Mouse (Mus musculus) kidney, postnatal 10 days (tissue): ENCODE data around the gene Tyrp1.
A peak's percentile ranks its signal among the peaks of the same experiment; 100 is the strongest.

Experiments
- DNase-seq: peaks from one replicate; pipeline ENCODE4 v3.0.0; 2021; ENCODE audit warnings: mixed read lengths

Tyrp1 gene

DNA sequence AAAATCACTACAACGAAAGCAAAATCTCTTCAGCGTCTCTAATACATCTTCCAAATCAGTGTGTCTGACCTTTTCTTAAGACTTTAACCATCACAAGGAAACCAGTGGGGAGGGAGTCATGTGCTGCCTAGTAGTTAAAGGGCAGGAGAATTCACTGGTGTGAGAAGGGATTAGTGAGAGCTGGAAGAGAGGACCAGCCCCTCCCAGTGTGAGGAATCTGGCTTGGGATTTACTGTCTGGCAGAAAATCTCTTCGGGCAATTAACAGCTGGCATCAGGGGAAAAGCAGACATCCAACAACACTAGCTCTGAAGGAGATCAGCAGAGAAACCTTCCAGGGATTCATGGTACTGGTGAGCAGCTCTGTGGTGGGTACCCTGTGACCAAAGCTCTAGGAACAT, at the start of gene Tyrp1:
TSS of gene Tyrp1 (plus strand) at position 74 of the 400 bp plus-strand sequence.
- no peak for DNase-seq

DNA sequence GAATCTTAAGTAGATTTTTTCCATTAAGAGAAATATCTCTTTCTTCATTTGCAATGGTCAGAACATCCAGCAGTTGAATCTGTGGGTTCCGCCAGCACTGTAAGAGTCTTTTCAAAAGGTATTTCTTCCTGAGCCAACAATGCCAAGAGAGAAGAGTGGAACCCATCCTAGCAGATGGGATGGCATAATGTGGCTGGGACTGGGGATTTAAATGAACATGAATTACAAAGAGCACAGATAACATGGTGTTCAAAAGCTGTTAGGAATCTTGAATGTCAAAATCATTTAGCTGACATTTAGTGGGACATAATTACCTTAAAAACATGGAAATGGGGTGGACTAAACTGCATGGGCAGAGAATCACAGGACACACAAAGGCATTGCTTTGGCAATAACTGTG, 45.6 kb upstream of the Tyrp1 start:
- DNase-seq, result no peak

DNA sequence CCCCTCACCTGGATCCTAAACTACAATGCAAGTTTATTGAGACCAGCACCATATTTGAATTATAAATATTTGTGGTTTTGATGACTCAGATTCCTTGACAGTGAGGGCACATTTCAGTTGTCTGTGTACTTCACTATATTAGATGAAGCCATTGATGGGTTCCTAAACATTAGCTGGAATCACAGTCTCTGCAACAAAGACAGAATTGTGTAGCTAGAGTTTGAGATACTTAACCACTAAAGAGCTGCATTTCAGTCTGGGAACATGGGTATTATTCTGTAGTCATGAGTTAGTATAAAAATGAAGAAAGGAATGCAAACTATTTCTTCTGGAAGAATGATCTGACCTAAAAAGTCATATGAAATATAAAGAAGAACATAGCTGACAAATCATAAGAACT, 14.4 kb upstream of the Tyrp1 start:
- DNase-seq, result no peak

GRCm38 (mm10) chr4:80821945-80822344, 12.0 kb upstream of the Tyrp1 start:
- no peak for DNase-seq

GRCm38 (mm10) chr4:80828232-80828631, 5.7 kb upstream of the Tyrp1 start:
- no peak for DNase-seq

- no peak for DNase-seq
Measured at GRCm38 (mm10) chr4:80839317-80839716, 5.4 kb downstream of the Tyrp1 start.

GRCm38 (mm10) chr4:80841980-80842379, 8.1 kb downstream of the Tyrp1 start:
- no peak for DNase-seq

- no peak for DNase-seq
Measured at GRCm38 (mm10) chr4:80843752-80844151, 9.8 kb downstream of the Tyrp1 start.

DNA sequence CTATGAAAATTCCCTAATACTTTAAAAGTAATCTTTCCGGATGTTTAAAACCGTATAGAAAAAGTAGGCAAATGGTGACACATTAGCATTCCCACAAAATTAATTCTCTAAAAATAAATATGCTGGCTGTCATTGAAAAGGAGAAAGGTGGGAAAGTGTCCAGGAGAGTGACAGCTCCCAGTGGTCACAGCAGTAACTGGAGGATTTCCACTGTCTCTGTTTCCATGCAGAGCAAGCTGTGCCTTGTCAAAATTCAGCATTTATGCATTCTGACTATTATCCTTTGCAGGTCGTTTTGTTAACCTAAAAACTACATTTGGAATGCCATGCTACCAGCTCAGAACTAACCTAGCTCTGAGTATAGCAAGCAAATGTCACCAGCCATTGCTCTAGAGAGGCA, 12.1 kb downstream of the Tyrp1 start:
- DNase-seq, result no peak

DNA sequence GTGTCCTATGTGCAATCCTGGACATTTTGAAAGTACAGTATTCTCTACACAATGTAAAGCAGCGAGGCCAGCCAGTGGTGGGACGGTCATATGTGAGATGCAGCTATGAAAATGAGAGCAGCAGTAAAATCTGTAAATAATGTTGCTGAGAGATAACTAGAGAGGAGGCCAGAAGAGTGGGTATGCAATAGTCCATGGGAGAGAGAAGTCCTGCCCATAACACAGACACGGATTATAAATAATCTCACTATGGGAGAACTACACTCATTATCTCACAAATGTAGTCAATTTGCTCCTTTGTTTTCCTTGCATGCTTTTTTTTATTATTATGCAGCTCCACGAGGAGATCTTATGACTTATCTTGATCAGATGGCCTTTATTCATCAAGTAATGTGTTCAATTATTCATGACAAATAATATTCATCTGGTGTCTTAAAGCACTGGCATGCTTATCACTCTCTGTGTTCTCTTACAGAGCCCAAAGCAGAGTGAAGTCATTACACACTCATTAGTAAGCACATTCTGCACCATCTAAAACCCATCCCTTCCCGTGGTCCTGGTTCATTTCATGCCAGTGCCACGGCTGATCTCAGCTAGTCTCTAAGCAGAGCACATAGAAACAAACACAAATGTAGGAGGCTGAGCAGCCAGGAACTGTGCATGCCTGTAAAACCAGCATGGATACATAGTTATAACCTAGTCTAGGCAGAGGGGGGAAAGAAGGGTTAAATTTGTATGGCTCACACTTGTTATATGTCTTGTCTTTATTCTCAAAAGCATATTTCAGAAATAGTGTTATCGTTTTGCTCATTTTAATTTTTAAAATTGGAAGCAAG, 18.9 kb downstream of the Tyrp1 start:
- DNase-seq, result no peak

GRCm38 (mm10) chr4:80855495-80855894, 21.6 kb downstream of the Tyrp1 start:
- no peak for DNase-seq

- no peak for DNase-seq
Measured at GRCm38 (mm10) chr4:80862962-80863361, 29.0 kb downstream of the Tyrp1 start.

DNA sequence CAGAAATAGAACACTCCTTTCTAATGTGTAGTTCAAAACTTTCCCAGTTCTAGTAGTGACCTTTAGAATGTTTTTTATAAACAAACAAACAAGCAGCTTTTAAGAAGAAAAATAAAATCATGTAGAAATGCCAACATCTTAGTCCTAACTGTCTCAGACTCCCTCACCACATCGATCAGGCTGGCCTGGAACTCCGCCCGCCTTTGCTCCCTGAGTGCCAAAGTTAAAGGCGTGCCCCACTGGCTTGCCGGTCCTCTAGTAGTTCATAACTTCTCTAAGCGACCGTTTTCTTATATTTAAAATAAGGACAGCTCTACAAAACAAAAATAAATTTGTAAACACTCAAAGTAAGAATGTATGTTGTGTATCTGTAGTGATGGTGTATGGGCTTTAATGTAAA, 30.0 kb downstream of the Tyrp1 start:
- DNase-seq, result no peak

GRCm38 (mm10) chr4:80864511-80864922, 30.6 kb downstream of the Tyrp1 start:
- peak; percentile 27 for DNase-seq

GRCm38 (mm10) chr4:80866065-80866464, 32.1 kb downstream of the Tyrp1 start:
- DNase-seq, result peak; percentile 52

DNA sequence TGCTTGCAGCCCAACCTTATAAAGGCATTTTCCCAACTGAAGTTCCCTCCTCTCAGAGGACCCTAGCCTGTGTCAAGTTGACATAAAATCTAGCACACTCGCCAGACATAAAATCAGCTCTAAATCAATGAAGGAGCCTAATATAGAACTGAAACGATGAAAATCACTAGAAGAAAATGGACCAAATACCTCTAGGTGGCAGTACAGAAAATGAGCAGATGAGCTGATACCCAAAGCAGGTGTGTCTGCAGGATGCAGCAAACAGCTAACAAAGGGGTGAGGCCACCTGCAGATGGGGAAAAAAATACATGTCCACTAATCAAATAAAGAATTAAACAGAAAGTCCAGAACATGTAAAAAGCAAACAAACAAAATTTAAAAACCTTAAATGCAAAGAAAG, 35.7 kb downstream of the Tyrp1 start:
- DNase-seq, result no peak

DNA sequence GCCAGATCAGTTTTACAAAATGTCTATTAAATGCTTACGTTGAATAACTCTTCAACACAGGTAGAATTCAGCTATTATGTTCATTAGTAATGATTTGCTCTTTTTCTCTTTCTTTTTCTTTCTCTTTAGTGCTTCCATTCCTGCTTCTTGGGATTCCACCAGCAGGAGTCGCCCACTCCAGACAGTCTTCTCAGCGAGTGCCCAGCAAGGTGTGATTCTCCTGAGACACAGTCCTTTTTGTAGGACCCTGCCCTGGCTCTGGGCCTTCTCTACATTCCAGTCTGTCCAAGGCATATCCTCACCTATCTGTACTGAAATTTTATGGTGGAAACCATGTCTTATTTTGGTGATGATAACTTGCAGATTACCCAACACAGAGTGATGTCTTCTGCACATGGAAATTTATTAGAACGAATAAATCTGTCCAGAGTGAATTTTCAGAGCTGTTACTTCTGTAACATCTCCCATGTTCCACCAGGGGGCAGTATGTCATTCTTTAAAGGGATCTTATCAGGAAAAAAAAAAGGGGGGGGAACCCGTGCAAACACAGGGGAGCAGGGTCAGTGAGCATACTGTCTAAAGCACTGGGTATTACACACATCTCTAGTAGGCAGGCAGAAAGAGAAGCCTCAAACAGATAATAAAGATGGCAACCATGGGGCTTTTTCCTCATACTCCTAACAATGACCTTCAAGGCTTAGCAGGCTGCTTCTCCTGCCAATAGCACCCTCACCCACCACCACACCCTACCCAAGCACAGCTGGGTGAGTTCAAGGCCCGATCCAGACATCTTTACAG, 39.1 kb downstream of the Tyrp1 start:
- peak; percentile 41 for DNase-seq

GRCm38 (mm10) chr4:80874121-80874859, 40.4 kb downstream of the Tyrp1 start:
- peak; percentile 20 for DNase-seq

GRCm38 (mm10) chr4:80875055-80875454, 41.1 kb downstream of the Tyrp1 start:
- no peak for DNase-seq

GRCm38 (mm10) chr4:80881996-80882599, 48.2 kb downstream of the Tyrp1 start:
- DNase-seq, result no peak

- no peak for DNase-seq
Measured at GRCm38 (mm10) chr4:80886631-80887030, 52.7 kb downstream of the Tyrp1 start.

- DNase-seq, result no peak
Measured at GRCm38 (mm10) chr4:80891004-80891403, 57.1 kb downstream of the Tyrp1 start.
